Mouse (Mus musculus) neutrophil, adult 65 days (primary cell): ENCODE results near the gene Nanp. TPM values are rescaled to one million over a fixed set of nuclear protein-coding genes. Genes with fewer than 3 reads are reported as not detected.

Source experiments
- total RNA-seq: library from RNA; stranded (reverse); gene quantifications from 2 replicates; pipeline ENCODE4 v1.2.4, GENCODE M21; 2023

Nanp gene
- 3.1 and 3.4 TPM in 2 replicates for total RNA-seq

DNA sequence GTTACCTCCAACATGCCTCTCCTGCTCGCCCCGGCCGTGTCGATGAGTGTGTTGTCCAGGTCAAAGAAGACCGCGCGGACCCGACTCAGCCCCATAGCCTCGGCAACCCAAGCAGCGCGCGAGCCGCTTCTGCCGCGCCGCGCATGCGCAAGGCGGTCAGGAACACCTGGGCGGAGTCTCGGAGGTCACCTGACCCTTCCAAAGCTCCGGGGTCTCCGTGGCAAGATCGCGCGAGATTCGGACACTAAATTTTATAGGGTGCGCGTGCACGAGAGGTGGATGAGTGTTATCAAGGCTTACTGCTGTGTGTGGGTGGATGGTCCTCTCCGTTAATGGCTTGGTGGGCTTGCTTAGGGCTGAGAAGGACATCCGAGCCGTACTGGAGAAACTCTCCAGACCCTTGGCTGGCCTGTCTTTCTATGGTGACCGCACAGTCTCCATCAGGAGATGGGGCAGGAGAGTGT, at the start of gene Nanp, which contains the start of gene Ninl:
Nanp (minus strand) TSS at position 167 of the 464 bp plus-strand sequence.
Ninl (minus strand) TSS at position 151 of the 464 bp plus-strand sequence.

Other genes with a start within 250 kb of the Nanp start
- 19.9 and 20.4 TPM in 2 replicates for gene Abhd12, start 134.7 kb downstream of the Nanp start, total RNA-seq
- 10.6 and 13.4 TPM in 2 replicates for gene Gins1, start 134.0 kb downstream of the Nanp start, total RNA-seq
- gene Ninl, start within 50 bp of the Nanp start, total RNA-seq, result 0.45 and 1.5 TPM in 2 replicates
- not detected in 2 replicates for gene Gm14151, start 53.0 kb upstream of the Nanp start, total RNA-seq
- gene Gm14147, start 58.8 kb upstream of the Nanp start, total RNA-seq, result not detected in 2 replicates